Mouse (Mus musculus): ENCODE results near the gene Anapc16. TPM values are rescaled to one million over a fixed set of nuclear protein-coding genes. Genes with fewer than 3 reads are reported as not detected.

Anapc16 gene
- 48.9 TPM for total RNA-seq (2023)

GRCm38 (mm10) chr10:60002673-60003212, at the start of gene Anapc16, which contains the start of gene Ascc1:
TSS of gene Anapc16 (minus strand) at chr10:60003135.
TSS of gene Ascc1 (plus strand) at chr10:60002805.

GRCm38 (mm10) chr10:59951211-59952151, 51.5 kb downstream of the Anapc16 start, which contains the start of gene Ddit4:
TSS of gene Ddit4 (minus strand) at chr10:59951834.

Other genes with a start within 250 kb of the Anapc16 start
- 43.4 TPM for gene Dnajb12, start 123.6 kb downstream of the Anapc16 start, total RNA-seq (2023)
- gene Ddit4, start 51.3 kb downstream of the Anapc16 start, total RNA-seq (2023), result 28.9 TPM
- gene Ascc1, start 330 bp downstream of the Anapc16 start, total RNA-seq (2023), result 27.0 TPM
- 4.7 TPM for gene Spock2, start 103.1 kb upstream of the Anapc16 start, total RNA-seq (2023)
- 9.6 TPM for gene Chst3, start 216.1 kb upstream of the Anapc16 start, total RNA-seq (2023)